Mouse (Mus musculus): ENCODE data around the gene Rnf121. TPM values are rescaled to one million over a fixed set of nuclear protein-coding genes. Genes with fewer than 3 reads are reported as not detected.
A peak's percentile ranks its signal among the peaks of the same experiment; 100 is the strongest.

Gene Rnf121
- total RNA-seq, 2 experiments from 2014 or later, result 31.9 to 33.3 TPM

GRCm38 (mm10) chr7:102006520-102006919 lies 58.7 kb downstream of the Rnf121 start:
- no peak for DNase-seq (ENCODE audit: low spot score in 2 of 2)

DNA sequence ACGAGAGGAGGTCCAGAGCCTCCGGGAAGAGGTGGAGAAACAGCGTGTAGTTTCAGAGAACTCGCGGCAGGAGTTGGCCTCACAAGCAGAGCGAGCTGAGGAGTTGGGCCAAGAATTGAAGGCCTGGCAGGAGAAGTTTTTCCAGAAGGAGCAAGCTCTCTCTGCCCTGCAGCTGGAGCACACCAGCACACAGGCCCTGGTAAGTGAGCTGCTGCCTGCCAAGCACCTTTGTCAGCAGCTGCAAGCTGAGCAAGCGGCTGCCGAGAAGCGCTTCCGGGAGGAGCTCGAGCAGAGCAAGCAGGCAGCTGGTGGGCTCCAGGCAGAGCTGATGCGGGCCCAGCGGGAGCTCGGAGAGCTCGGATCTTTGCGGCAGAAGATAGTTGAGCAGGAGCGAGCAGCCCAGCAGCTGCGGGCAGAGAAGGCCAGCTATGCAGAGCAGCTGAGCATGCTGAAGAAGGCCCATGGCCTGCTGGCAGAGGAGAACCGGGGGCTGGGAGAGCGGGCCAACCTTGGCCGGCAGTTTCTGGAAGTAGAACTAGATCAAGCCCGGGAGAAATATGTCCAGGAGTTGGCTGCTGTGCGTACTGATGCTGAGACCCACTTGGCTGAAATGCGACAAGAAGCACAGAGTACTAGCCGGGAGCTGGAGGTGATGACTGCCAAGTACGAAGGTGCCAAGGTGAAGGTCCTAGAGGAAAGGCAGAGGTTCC lies 64.2 kb downstream of the Rnf121 start:
- DNase-seq (ENCODE audit: low spot score in 2 of 2), result no peak

DNA sequence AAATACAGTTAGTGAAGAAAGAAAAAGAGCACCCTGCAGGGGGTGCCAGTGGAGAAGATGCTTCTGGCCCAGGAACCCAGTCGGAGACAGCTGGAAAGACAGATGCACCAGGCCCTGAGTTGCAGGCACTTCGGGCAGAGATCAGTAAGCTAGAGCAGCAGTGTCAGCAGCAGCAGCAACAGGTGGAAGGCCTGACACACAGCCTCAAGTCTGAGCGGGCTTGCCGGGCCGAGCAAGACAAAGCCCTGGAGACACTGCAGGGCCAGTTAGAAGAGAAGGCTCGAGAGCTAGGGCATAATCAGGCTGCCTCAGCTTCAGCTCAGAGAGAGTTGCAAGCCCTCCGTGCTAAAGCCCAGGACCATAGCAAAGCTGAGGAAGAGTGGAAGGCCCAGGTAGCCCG lies 65.0 kb downstream of the Rnf121 start:
- no peak for DNase-seq (ENCODE audit: low spot score in 2 of 2)

DNA sequence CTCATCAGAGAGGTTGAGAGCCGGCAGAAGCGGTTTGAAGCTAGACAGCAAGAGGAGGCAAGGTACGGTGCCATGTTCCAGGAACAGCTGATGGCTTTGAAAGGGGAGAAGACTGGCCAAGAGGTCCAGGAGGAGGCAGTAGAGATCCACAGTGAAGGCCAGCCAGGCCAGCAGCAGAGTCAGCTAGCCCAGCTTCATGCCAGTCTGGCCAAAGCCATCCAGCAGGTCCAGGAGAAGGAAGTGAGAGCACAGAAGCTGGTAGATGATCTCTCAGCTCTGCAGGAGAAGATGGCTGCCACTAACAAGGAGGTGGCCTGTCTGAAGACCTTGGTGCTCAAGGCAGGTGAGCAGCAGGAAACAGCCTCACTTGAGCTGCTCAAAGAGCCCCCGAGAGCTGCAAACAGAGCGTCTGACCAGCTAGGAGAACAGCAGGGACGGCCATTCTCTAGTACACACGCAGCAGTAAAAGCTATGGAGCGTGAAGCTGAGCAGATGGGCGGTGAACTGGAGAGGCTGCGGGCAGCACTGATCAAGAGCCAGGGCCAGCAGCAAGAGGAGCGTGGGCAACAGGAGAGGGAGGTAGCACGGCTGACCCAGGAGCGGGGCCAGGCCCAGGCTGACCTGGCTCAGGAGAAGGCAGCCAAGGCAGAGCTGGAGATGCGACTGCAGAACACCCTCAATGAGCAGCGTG lies 65.7 kb downstream of the Rnf121 start:
- no peak for DNase-seq (ENCODE audit: low spot score in 2 of 2)

GRCm38 (mm10) chr7:101998194-101998927 lies 66.9 kb downstream of the Rnf121 start:
- DNase-seq (ENCODE audit: low spot score in 2 of 2), result peak; percentile 58 to 70

DNA sequence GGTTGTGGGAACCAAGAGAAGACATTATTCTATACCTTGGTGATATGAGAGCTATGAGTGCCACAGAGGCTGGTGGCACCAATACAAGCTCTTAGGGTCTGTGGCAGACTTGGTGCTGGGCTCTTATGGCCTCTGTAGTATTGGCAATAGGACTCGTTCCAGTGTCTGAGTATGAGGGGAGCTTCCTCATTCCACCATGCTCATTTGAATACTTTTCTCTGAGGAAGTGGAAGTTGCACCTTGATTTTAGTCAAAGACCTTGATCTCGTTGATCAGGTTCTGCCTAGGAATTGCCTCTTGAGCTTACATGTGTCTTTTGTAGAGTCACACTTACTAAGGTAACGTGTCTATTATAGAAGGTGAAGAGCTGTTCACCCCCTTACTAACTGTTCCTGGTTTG lies 71.0 kb downstream of the Rnf121 start:
- no peak for DNase-seq (ENCODE audit: low spot score in 2 of 2)

GRCm38 (mm10) chr7:101985081-101985480 lies 80.2 kb downstream of the Rnf121 start:
- no peak for DNase-seq (ENCODE audit: low spot score in 2 of 2)

DNA sequence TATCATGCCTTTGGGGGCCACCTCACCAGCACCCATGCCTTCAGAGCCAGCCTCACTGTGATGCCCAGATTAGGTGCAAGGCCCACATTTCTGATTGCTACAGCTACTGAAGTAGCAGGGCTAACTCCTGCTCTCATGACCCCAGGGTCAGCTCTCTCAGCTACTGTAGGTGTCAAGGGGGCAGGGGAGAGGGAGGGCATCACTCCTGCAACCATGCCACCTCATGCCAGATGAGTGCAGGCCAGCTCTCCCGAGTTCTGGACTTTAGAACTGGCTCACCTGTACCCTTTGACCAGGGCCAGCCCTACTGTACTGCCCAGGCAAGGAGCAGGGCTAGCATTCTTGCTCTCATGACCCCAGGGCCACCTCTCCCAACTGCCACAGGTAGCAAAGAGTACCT lies 82.5 kb downstream of the Rnf121 start:
- DNase-seq (ENCODE audit: low spot score in 2 of 2), result no peak

DNA sequence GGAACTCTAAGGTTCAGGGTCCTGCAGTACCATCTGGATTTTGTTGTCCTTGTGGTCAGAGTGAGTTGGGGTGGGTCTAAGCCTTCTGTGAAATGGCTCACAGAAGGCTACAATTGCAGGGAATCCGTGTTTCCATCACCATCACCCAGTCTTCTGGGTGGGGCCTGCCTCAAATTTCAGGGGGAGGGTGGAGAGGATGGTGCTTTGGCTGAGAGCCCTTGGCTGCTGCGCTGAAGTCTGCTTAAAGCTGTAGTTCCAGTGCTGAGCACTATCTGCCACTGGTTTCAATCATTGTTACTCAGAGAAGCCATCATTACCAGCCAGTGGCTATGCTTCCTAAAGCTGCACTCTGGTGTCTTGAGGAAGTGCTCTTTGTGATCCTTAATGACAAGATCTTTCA lies 90.8 kb downstream of the Rnf121 start:
- DNase-seq (ENCODE audit: low spot score in 2 of 2), result no peak

- no peak for DNase-seq (ENCODE audit: low spot score in 2 of 2)
Measured at GRCm38 (mm10) chr7:101973730-101974129, 91.5 kb downstream of the Rnf121 start.

- DNase-seq (ENCODE audit: low spot score in 2 of 2), result no peak
Measured at GRCm38 (mm10) chr7:101971721-101972120, 93.5 kb downstream of the Rnf121 start.

- DNase-seq (ENCODE audit: low spot score in 2 of 2), result peak; percentile 37 to 50
Measured at GRCm38 (mm10) chr7:101970821-101971461, 94.3 kb downstream of the Rnf121 start.

- DNase-seq (ENCODE audit: low spot score in 2 of 2), result peak; percentile 65 to 84
Measured at GRCm38 (mm10) chr7:101970429-101970775, 94.9 kb downstream of the Rnf121 start.

DNA sequence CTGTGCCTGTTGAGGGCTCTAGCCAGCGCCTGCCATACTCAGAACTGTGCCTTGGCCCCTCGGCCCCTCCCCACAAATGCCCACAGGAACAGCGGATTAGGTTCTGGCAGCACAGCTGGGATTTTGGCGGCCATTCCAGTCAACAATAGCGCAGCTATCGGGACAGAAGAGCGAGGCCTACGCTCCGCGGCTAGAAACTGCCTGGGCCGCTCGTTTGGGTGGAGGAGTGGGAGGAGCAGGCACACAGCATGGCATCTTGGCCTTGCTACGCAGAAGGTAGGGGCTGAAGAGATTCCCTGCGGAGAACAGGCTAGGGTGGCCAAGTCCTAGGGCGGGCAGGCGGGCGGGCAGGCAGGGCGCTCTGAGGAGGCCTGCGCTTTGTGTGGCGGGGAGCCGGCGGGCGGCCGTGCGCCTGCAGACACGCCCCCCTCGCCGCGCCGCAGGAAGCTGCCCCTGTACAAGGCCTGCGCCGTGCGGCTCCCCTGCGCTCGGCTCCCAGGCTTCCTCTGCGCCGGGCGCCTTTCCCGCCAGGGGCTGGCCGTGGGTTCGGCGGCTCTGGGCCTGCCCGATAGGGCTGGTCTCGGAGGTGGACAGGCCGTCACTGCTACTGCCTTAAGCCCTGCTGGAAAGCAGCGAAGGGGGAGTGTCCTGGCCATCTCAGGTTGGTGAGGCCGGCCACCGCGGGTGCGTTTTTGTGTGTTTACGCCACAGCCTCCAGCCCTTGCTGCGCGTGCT lies 95.4 kb downstream of the Rnf121 start:
- peak; percentile 69 to 72 for DNase-seq (ENCODE audit: low spot score in 2 of 2)

Other genes with a start within 250 kb of the Rnf121 start
- gene Phox2a, start 247.2 kb downstream of the Rnf121 start, total RNA-seq (2021), result 10 to 100 TPM; 56.2 to 66.9 TPM
- gene Inppl1, start 227.2 kb downstream of the Rnf121 start, total RNA-seq (2021), result 100 to 1,000 TPM in 1 of 2 experiments, 10 to 100 TPM in 1; 89.5 to 100 TPM
- gene Folr2, start 208.3 kb downstream of the Rnf121 start, total RNA-seq (2021), result 1 to 10 TPM; 2.8 to 3.0 TPM
- gene Anapc15, start 201.8 kb downstream of the Rnf121 start, total RNA-seq (2021), result 10 to 100 TPM; 34.3 to 35.5 TPM
- 10 to 100 TPM in 1 of 2 experiments, 1 to 10 TPM in 1; 1.9 to 29.1 TPM for gene Folr1, start 194.7 kb downstream of the Rnf121 start, total RNA-seq (2021)
- 100 to 1,000 TPM; 101 to 116 TPM for gene Lamtor1, start 159.6 kb downstream of the Rnf121 start, total RNA-seq (2021)
- gene Tomt, start 159.1 kb downstream of the Rnf121 start, total RNA-seq (2021), result not detected
- 1 to 10 TPM; 6.1 to 8.3 TPM for gene Lrrc51, start 131.6 kb downstream of the Rnf121 start, total RNA-seq (2021)
- 100 to 1,000 TPM; 179 to 203 TPM for gene Numa1, start 131.4 kb downstream of the Rnf121 start, total RNA-seq (2021)
- 10 to 100 TPM; 11.5 to 11.6 TPM for gene Il18bp, start 46.8 kb downstream of the Rnf121 start, total RNA-seq (2021)
- 10 to 100 TPM; 24.0 to 24.4 TPM for gene Xndc1, start within 50 bp of the Rnf121 start, total RNA-seq (2021)
- 1 to 10 TPM; 2.1 to 2.4 TPM for gene Xntrpc, start 244 bp upstream of the Rnf121 start, total RNA-seq (2021)
- gene Trpc2, start 17.6 kb upstream of the Rnf121 start, total RNA-seq (2021), result under 1 TPM; 0.17 to 0.28 TPM
- gene Art1, start 36.3 kb upstream of the Rnf121 start, total RNA-seq (2021), result 1 to 10 TPM; 2.0 to 7.7 TPM
- gene Art5, start 44.0 kb upstream of the Rnf121 start, total RNA-seq (2021), result under 1 TPM; 0.45 to 0.93 TPM
- gene Chrna10, start 51.4 kb upstream of the Rnf121 start, total RNA-seq (2021), result not detected
- gene Nup98, start 144.7 kb upstream of the Rnf121 start, total RNA-seq (2021), result 10 to 100 TPM; 61.4 to 67.3 TPM
- gene Pgap2, start 144.7 kb upstream of the Rnf121 start, total RNA-seq (2021), result 100 to 1,000 TPM; 130 TPM
- gene Rhog, start 190.6 kb upstream of the Rnf121 start, total RNA-seq (2021), result 10 to 100 TPM; 57.3 to 57.5 TPM
- gene Stim1, start 202.3 kb upstream of the Rnf121 start, total RNA-seq (2021), result 10 to 100 TPM; 68.2 to 74.1 TPM